Mouse (Mus musculus) fat pad, adult 2 months (tissue): ENCODE measurements at regions not wholly inside any gene's neighbourhood (a gene's known extent, or its start where the extent isn't known, plus 50 kb on each side); places are given as distances from the start of the nearest gene placed in this dataset.

Experiments
- DNase-seq: peaks from one replicate; pipeline ENCODE4 v3.0.0-alpha.2; 2011; ENCODE audit warnings: low read depth, low spot score; ENCODE audit errors: extremely low read depth

- no peak for DNase-seq
These were observed 180.8 kb upstream of the Atp10a start for GRCm38 (mm10) chr7:58475139-58475538.

GRCm38 (mm10) chr7:58488250-58488649 is 167.7 kb upstream of the Atp10a start:
- no peak for DNase-seq
